Mouse (Mus musculus) limb, embryonic 15.5 days (tissue): ENCODE measurements at regions not wholly inside any gene's neighbourhood (a gene's known extent, or its start where the extent isn't known, plus 50 kb on each side); places are given as distances from the start of the nearest gene placed in this dataset.

ENCODE experiments used
- ATAC-seq: fragments of 200-750 bp; cut with Nextera tagmentation; 2 replicates; pipeline ENCODE4 v1.8.0; 2017; ENCODE audit warnings: low read depth, moderate TSS enrichment; ENCODE audit not compliant: insufficient number of reproducible peaks, low FRiP score, low TSS enrichment
- H3K27ac ChIP-seq: fragments of 300-500 bp; sonication (generic); 2 replicates; pipeline ENCODE4 v1.5.1; 2015; ENCODE audit warnings: moderate library complexity, mild to moderate bottlenecking, inconsistent platforms
- H3K27me3 ChIP-seq: fragments of 300-500 bp; sonication (generic); 2 replicates; pipeline ENCODE4 v1.6.1; 2015; ENCODE audit warnings: inconsistent platforms
- H3K36me3 ChIP-seq: fragments of 300-500 bp; sonication (generic); 2 replicates; pipeline ENCODE4 v1.6.1; 2015; ENCODE audit warnings: inconsistent platforms
- H3K4me1 ChIP-seq: fragments of 300-500 bp; sonication (generic); 2 replicates; pipeline ENCODE4 v1.6.1; 2015; ENCODE audit warnings: inconsistent platforms
- H3K4me2 ChIP-seq: fragments of 300-500 bp; sonication (generic); 2 replicates; pipeline ENCODE4 v1.6.1; 2015; ENCODE audit warnings: mild to moderate bottlenecking, inconsistent platforms
- H3K4me3 ChIP-seq: fragments of 300-500 bp; sonication (generic); 2 replicates; pipeline ENCODE4 v1.5.1; 2015; ENCODE audit warnings: mild to moderate bottlenecking, inconsistent platforms
- H3K9ac ChIP-seq: fragments of 300-500 bp; sonication (generic); 2 replicates; pipeline ENCODE4 v1.6.1; 2015; ENCODE audit warnings: inconsistent platforms
- H3K9me3 ChIP-seq: fragments of 300-500 bp; sonication (generic); 2 replicates; pipeline ENCODE4 v1.6.1; 2016; ENCODE audit warnings: inconsistent platforms
- WGBS: fragments of 180-500 bp; shearing (Covaris S2); methylation state at CpG from one replicate; pipeline ENCODE4 v1.1.7; 2015; 5-methylcytosine and 5-hydroxymethylcytosine counted together

DNA sequence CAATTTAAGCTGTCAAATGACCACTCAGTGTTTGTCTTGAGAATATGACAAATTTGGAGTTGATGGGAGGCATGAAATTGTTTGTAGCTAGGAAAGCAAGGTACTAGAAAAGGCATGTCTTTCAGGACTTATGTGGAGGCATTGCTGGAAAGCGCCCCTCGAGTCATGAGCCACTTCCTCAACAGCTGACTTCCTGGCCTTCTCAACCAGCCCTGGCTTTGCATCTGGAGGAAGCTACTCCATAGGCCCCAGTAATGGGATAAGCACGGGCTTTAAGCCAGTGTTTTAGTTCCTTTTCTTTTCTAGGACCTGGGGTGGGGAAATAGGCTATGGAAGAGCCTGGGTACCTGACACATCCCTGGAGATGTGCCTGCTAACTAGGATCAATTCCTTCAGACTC is 60.3 kb upstream of the Tbc1d5 start:
- Histone ChIP-seq H3K4me3 (no peak overlapping the region), H3K27me3 (no peaks in the 10 kb centered on the region), H3K4me1 (no peaks in the 10 kb centered on the region), H3K36me3 (no peaks in the 10 kb centered on the region), H3K27ac (no peak overlapping the region), H3K9ac (no peak overlapping the region), H3K4me2 (no peak overlapping the region), H3K9me3 (no peaks in the 10 kb centered on the region)
- 57% methylated on average over 3 of the region's 3 CpGs for WGBS
- no peak for ATAC-seq
